Mouse (Mus musculus) frontal cortex, postnatal 25 days (tissue): Measurements from ENCODE around the gene Hist1h4h.
"Not testable (repeated sequence)": the region's sequence is repeated elsewhere in the genome, so short reads cannot be mapped to it uniquely, and the experiment has no call there.

Experiments used
- DNase-seq, 2 experiments: peaks; one replicate each; pipeline ENCODE4 v3.0.0; 2022; ENCODE audit warnings: low spot score in 2 of 2

Gene Hist1h4h

DNA sequence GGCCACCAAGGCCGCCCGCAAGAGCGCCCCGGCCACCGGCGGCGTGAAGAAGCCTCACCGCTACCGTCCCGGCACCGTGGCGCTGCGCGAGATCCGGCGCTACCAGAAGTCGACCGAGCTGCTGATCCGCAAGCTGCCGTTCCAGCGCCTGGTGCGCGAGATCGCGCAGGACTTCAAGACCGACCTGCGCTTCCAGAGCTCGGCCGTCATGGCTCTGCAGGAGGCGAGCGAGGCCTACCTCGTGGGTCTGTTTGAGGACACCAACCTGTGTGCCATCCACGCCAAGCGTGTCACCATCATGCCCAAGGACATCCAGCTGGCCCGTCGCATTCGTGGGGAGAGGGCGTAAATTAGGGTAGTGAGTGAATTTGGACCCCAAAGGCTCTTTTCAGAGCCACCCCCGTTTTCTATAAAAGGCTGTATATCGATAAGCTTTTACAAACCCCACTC lies 45.0 kb downstream of the Hist1h4h start:
- DNase-seq = not testable (repeated sequence)

DNA sequence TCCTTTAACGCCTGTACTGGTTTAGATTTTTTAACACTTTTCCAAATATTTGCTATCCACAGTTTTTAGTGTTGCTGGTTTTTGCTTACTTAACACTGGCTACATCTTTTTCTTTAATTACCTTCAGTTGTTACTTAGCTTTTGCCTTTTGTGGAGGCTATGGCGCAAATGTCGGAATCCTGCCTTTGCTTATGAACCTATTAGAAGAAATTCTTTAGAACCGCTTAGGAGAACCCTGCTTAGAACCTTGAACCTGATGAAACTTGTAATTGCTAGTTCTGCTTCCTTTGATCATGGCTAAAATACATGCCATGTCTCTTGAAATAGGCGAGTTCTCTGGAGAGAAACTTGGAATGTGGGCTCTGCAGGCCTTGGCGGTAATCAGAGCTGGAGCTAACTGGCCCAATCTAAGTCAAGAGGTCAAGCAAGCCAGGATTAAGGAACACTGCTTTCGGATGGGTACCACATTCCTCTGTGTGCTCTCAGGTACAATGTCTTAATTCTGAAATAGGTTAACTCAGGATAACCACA lies 45.6 kb downstream of the Hist1h4h start:
- DNase-seq = no peak

- DNase-seq = no peak
Observed at GRCm38 (mm10) chr13:23576906-23577639, 46.2 kb downstream of the Hist1h4h start.

DNA sequence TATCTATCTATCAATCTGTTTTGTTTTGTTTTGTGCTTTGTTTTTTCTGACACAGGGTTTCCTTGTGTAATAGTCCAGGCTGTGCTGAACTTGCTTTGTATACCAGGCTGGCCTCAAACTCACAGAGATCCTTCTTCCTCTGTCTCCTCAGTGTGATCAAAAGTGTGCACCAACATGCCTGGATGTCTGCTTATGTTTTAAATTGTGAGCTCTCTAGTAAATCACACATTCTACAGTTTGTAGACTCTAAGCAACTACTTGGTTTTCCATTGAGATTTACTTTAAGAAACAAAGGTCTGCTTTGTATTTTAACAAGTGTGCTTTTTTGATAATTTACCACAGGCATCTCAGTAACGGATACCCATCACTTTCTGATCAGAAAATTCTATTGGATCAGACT lies 47.0 kb downstream of the Hist1h4h start:
- no peak for DNase-seq
